Mouse (Mus musculus) bone marrow, adult 2 months (tissue): ENCODE measurements around the gene Khdc4. TPM values are rescaled to one million over a fixed set of nuclear protein-coding genes. Genes with fewer than 3 reads are reported as not detected.
"Not testable (repeated sequence)": the region's sequence is repeated elsewhere in the genome, so short reads cannot be mapped to it uniquely, and the experiment has no call there.

ENCODE experiments used
- H3K27ac ChIP-seq: fragments of 200-500 bp; 2 replicates; pipeline ENCODE4 v1.5.1; 2012; ENCODE audit warnings: low read depth, mild to moderate bottlenecking, control low read depth, inconsistent platforms, low read length; ENCODE audit not compliant: control insufficient read depth, poor library complexity, insufficient read depth
- H3K4me1 ChIP-seq: fragments of 200-500 bp; 2 replicates; pipeline ENCODE4 v1.6.1; 2011; ENCODE audit warnings: low read length; ENCODE audit not compliant: control insufficient read depth, insufficient read depth
- H3K4me3 ChIP-seq: fragments of 200-500 bp; replicated peaks from 2 replicates; pipeline ENCODE3; 2011; ENCODE audit warnings: mild to moderate bottlenecking, low read depth, low read length, control low read depth; ENCODE audit not compliant: control insufficient read depth
- CTCF ChIP-seq: fragments of 200-500 bp; IDR thresholded peaks from 2 replicates; pipeline ENCODE4 v1.5.1; 2011; ENCODE audit warnings: low read length, control low read depth; ENCODE audit not compliant: control insufficient read depth, insufficient read depth
- POLR2A ChIP-seq: fragments of 200-500 bp; IDR thresholded peaks from 2 replicates; pipeline ENCODE4 v1.6.1; 2011; ENCODE audit warnings: low read depth, mild to moderate bottlenecking, control low read depth, low read length, borderline replicate concordance; ENCODE audit not compliant: control insufficient read depth
- WGBS: fragments of 180-500 bp; shearing (Covaris S2); methylation state at CpG from one replicate; pipeline ENCODE4 v1.1.7; 2018; 5-methylcytosine and 5-hydroxymethylcytosine counted together
- polyA plus RNA-seq: library from polyadenylated mRNA; stranded (reverse); fragments of >200 nt; gene quantifications from 2 replicates; pipeline ENCODE4 v1.2.4, GENCODE M21; 2011; ENCODE audit warnings: low replicate concordance; ENCODE audit not compliant: missing spikeins, insufficient read depth, insufficient read length

Khdc4 gene
- polyA plus RNA-seq, 1 experiment: 37.6 TPM

- 92% methylated on average over 3 of the region's 3 CpGs for WGBS
- TF ChIP-seq POLR2A (no peak), CTCF (no peak)
- Histone ChIP-seq H3K27ac (no peak overlapping the region), H3K4me1 (no peaks in the 10 kb centered on the region), H3K4me3 (no peak overlapping the region)
These were observed 14.6 kb downstream of the Khdc4 start for GRCm38 (mm10) chr3:88700247-88700646.

- Histone ChIP-seq H3K27ac (no peak overlapping the region), H3K4me3 (no peak overlapping the region), H3K4me1 (no peaks in the 10 kb centered on the region)
- 94% methylated on average over 3 of the region's 3 CpGs for WGBS
- TF ChIP-seq CTCF: no peak
- TF ChIP-seq POLR2A: no peak
These were observed 15.6 kb downstream of the Khdc4 start for GRCm38 (mm10) chr3:88701222-88701621.

- TF ChIP-seq POLR2A (no peak), CTCF (no peak)
- no peak overlapping the region for H3K27ac ChIP-seq
- WGBS: 87% methylated on average over 4 of the region's 4 CpGs
These were observed 28.1 kb downstream of the Khdc4 start for GRCm38 (mm10) chr3:88713709-88714108.

DNA sequence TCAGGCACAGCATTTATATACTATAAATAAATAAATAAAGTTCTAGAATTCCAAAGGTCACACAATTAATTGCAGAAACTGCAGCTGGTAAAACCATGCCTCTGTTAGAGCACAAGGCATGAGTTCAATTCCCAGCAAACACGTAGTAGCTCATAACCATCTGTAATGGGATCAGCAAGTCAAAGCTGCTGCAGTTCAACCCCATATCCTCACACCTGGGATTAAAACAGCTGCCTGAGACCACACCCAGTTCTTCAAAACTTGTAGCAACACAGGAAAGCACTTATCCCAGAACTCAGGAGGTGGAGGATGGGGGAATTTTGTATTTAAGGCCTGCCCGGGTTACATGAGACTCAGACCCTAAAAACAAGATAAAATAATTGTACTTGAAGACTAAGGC is 29.1 kb downstream of the Khdc4 start:
- Histone ChIP-seq H3K4me1 (no peaks in the 10 kb centered on the region; the same call in 1 of the 2 replicates), H3K4me3 (no peak overlapping the region), H3K27ac (no peak overlapping the region)
- WGBS: 74% methylated on average over 2 of the region's 2 CpGs
- TF ChIP-seq CTCF: no peak
- no peak for TF ChIP-seq POLR2A

More at GRCm38 (mm10) chr3:88713709-88714108, 28.1 kb downstream of the Khdc4 start:
- no peak overlapping the region for H3K4me3 ChIP-seq
- no peaks in the 10 kb centered on the region; the same call in 1 of the 2 replicates for H3K4me1 ChIP-seq

DNA sequence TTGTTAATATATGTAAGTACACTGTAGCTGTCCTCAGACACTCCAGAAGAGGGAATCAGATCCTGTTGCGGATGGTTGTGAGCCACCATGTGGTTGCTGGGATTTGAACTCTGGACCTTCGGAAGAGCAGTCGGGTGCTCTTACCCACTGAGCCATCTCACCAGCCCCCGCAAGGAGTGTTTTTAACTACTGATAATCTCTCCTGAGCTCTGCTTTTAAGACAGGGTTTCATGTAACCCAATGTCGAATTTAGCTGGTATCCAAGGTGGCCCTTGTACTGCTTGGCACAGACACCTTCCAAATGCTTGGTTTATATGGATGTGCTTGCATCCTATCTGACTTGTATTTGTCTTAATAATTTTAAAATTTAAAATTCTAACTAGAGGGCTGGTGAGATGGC is 30.1 kb downstream of the Khdc4 start:
- not testable (repeated sequence) for H3K4me3 ChIP-seq, H3K4me1 ChIP-seq, H3K27ac ChIP-seq
- WGBS: 86% methylated on average over 5 of the region's 5 CpGs

GRCm38 (mm10) chr3:88716399-88717197 is 31.0 kb downstream of the Khdc4 start, which contains the start of gene Rit1:
Rit1 (plus strand) TSS chr3:88716838.
- WGBS: under 1% methylated on average over 27 of the region's 27 CpGs
- H3K4me1 ChIP-seq: no peaks in the 10 kb centered on the region; the same call in 1 of the 2 replicates
- TF ChIP-seq POLR2A (peak; percentile 66; the same call in 1 of the 2 replicates), CTCF (no peak)

GRCm38 (mm10) chr3:88717198-88717798 is 31.7 kb downstream of the Khdc4 start:
- Histone ChIP-seq H3K4me3 (peak overlapping the region; percentile 95), H3K4me1 (no peaks in the 10 kb centered on the region; the same call in 1 of the 2 replicates), H3K27ac (peak overlapping the region; percentile 76)
- TF ChIP-seq POLR2A (no peak), CTCF (no peak)
- WGBS: under 1% methylated on average over 9 of the region's 9 CpGs

More at GRCm38 (mm10) chr3:88716399-88717197, 31.0 kb downstream of the Khdc4 start, which contains the start of gene Rit1:
- Histone ChIP-seq H3K27ac (peak within 1 kb of the TSS; percentile 76), H3K4me3 (peak within 1 kb of the TSS; percentile 95)

DNA sequence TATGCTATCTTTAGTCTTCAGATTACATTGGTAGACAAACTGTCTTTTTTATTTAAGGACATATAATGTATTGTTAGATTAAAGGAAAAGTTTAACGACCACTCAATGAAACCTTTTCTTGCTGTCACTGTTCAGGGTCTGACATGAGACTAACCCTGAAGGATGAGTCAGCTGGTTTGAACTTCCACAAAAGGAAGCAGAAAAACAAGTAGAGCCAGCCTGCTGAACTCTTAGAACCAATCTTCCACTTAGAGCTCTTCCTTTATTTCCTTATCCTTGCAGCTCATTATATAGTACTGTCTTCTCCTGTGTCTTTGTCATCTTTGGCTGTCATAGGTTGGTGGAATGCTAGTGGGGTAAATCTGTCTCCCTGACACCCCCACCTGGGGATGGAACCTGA is 32.2 kb downstream of the Khdc4 start:
- TF ChIP-seq CTCF: no peak
- TF ChIP-seq POLR2A: no peak
- peak overlapping the region; percentile 56 for H3K4me3 ChIP-seq
- H3K27ac ChIP-seq: peak overlapping the region; percentile 34; the same call in 1 of the 2 replicates
- WGBS: 2% methylated on average over 1 of the region's 1 CpGs
- no peaks in the 10 kb centered on the region; the same call in 1 of the 2 replicates for H3K4me1 ChIP-seq
